Mouse (Mus musculus) ES-E14 (cell line): ENCODE results near the gene Selenok.

Experiments
- CHD2 ChIP-seq: IDR thresholded peaks from 2 replicates; pipeline ENCODE4 v1.6.1; 2014; ENCODE audit warnings: mild to moderate bottlenecking, low read depth, low read length, inconsistent platforms
- HCFC1 ChIP-seq: IDR thresholded peaks from 2 replicates; pipeline ENCODE4 v1.6.1; 2012; ENCODE audit warnings: low read length, inconsistent platforms, borderline replicate concordance; ENCODE audit not compliant: insufficient read depth
- MAFK ChIP-seq: IDR thresholded peaks from 2 replicates; pipeline ENCODE4 v1.6.1; 2014; ENCODE audit warnings: mild to moderate bottlenecking, low read depth, low read length, inconsistent platforms; ENCODE audit not compliant: insufficient read depth
- ZC3H11A ChIP-seq: IDR thresholded peaks from 2 replicates; pipeline ENCODE4 v1.6.1; 2012; ENCODE audit warnings: low read depth, mild to moderate bottlenecking, inconsistent platforms, low read length, borderline replicate concordance

DNA sequence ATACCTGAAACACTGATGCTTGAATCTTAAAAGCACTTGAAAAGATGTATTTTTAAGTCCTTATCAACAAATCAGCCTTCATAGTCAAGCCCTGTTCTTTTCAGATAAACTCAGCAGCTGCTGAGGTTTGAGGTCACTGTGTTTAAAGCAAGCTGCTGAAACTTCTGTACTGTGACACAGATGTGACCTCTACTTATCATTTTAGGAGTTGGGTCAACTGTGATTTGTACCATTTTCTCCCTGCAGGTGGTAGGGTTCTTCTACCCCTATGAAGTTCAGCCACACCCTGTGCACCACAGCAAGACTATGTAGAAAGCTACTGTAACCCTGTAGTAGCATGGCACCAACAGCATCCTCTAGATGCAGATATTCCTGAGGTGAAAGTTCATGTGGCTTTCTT is 29.2 kb downstream of the Selenok start:
- no peak for TF ChIP-seq ZC3H11A
- no peak for TF ChIP-seq CHD2
- TF ChIP-seq MAFK: no peak
- no peak for TF ChIP-seq HCFC1
